Mouse (Mus musculus): ENCODE measurements at regions not wholly inside any gene's neighbourhood (a gene's known extent, or its start where the extent isn't known, plus 50 kb on each side); places are given as distances from the start of the nearest gene placed in this dataset.

- no peaks in the 10 kb centered on the region for H3K36me3 ChIP-seq (ENCODE audit: control insufficient read depth, insufficient read depth, low read length)
- no peaks in the 10 kb centered on the region for H3K9me3 ChIP-seq (ENCODE audit: control insufficient read depth, low read length)
- H3K27ac ChIP-seq (ENCODE audit: low read length), result no peak overlapping the region
- WGBS, result 88% methylated on average over 1 of the region's 1 CpGs
- no peak overlapping the region for H3K9ac ChIP-seq (ENCODE audit: low read length)
- no peak overlapping the region for H3K4me3 ChIP-seq (ENCODE audit: low read length)
- H3K27me3 ChIP-seq (ENCODE audit: control insufficient read depth, insufficient read depth, low read depth, low read length), result no peaks in the 10 kb centered on the region
- no peak for ATAC-seq (ENCODE audit: low read depth)
- no peak overlapping the region for H3K4me2 ChIP-seq (ENCODE audit: low read depth, low read length)
- no peaks in the 10 kb centered on the region for H3K4me1 ChIP-seq (replicated peaks; ENCODE audit: control insufficient read depth, insufficient read depth, low read length)
Measured at GRCm38 (mm10) chr4:34221915-34222314, 171.9 kb upstream of the Spaca1 start.

DNA sequence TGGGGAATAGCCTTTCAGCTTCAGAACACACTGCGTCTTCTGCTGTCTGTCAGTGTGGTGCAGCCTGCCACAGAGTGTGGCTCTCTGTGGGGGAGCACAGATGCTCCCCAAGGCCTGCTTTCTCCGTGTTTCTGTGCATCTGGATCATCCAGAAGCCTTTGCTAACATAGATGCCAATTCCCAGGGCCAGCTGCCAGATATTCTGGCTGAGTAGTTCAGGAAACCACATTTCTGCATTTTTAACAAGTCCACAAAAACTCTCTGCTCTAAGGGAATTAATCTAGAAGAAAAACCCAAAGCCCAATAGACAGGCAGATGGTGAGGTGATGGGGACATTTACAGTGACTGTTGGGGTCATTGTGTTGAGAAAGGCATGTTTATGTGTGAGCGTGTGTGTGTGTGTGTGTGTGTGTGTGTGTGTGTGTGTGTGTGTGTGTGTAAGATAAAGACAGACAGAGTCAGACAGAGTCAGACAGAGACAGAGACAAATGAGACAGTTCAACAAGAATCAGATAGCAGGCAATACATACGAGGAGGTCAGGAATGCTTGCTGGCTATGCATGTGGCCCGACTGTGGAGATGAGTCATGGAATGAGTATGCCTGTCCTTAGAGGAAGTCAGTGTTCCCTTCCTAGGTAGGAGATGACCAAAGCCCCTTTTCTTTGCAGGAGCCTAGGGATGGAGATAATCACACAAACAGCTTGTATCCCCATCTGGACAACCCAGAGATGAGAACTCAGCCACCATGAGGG lies 176.3 kb upstream of the Spaca1 start:
- no peaks in the 10 kb centered on the region for H3K9me3 ChIP-seq (ENCODE audit: control insufficient read depth, low read length)
- no peaks in the 10 kb centered on the region for H3K36me3 ChIP-seq (ENCODE audit: control insufficient read depth, insufficient read depth, low read length)
- WGBS, result 27% methylated on average over 5 of the region's 5 CpGs
- no peak overlapping the region for H3K27ac ChIP-seq (ENCODE audit: low read length)
- no peaks in the 10 kb centered on the region for H3K4me1 ChIP-seq (replicated peaks; ENCODE audit: control insufficient read depth, insufficient read depth, low read length)
- no peak overlapping the region for H3K4me3 ChIP-seq (ENCODE audit: low read length)
- ATAC-seq (ENCODE audit: low read depth), result no peak
- no peak overlapping the region for H3K4me2 ChIP-seq (ENCODE audit: low read depth, low read length)
- no peaks in the 10 kb centered on the region for H3K27me3 ChIP-seq (ENCODE audit: control insufficient read depth, insufficient read depth, low read depth, low read length)
- no peak overlapping the region for H3K9ac ChIP-seq (ENCODE audit: low read length)

- Histone ChIP-seq H3K9ac (ENCODE audit: low read length) (no peak overlapping the region), H3K4me3 (ENCODE audit: low read length) (no peak overlapping the region), H3K27me3 (ENCODE audit: control insufficient read depth, insufficient read depth, low read depth, low read length) (no peaks in the 10 kb centered on the region), H3K36me3 (ENCODE audit: control insufficient read depth, insufficient read depth, low read length) (no peaks in the 10 kb centered on the region), H3K4me1 (replicated peaks; ENCODE audit: control insufficient read depth, insufficient read depth, low read length) (no peaks in the 10 kb centered on the region), H3K9me3 (ENCODE audit: control insufficient read depth, low read length) (no peaks in the 10 kb centered on the region), H3K4me2 (ENCODE audit: low read depth, low read length) (no peak overlapping the region), H3K27ac (ENCODE audit: low read length) (no peak overlapping the region)
- 88% methylated on average over 5 of the region's 5 CpGs for WGBS
- no peak for ATAC-seq (ENCODE audit: low read depth)
Measured at GRCm38 (mm10) chr4:34226886-34227285, 176.9 kb upstream of the Spaca1 start.

- 63% methylated on average over 5 of the region's 5 CpGs for WGBS
- H3K27ac ChIP-seq (ENCODE audit: low read length), result no peak overlapping the region
- H3K9me3 ChIP-seq (ENCODE audit: control insufficient read depth, low read length), result no peaks in the 10 kb centered on the region
- H3K4me3 ChIP-seq (ENCODE audit: low read length), result no peak overlapping the region
- H3K36me3 ChIP-seq (ENCODE audit: control insufficient read depth, insufficient read depth, low read length), result no peaks in the 10 kb centered on the region
- H3K27me3 ChIP-seq (ENCODE audit: control insufficient read depth, insufficient read depth, low read depth, low read length), result no peaks in the 10 kb centered on the region
- no peaks in the 10 kb centered on the region for H3K4me1 ChIP-seq (replicated peaks; ENCODE audit: control insufficient read depth, insufficient read depth, low read length)
- ATAC-seq (ENCODE audit: low read depth), result no peak
- no peak overlapping the region for H3K4me2 ChIP-seq (ENCODE audit: low read depth, low read length)
- H3K9ac ChIP-seq (ENCODE audit: low read length), result no peak overlapping the region
Measured at GRCm38 (mm10) chr4:34227611-34228010, 177.6 kb upstream of the Spaca1 start.

DNA sequence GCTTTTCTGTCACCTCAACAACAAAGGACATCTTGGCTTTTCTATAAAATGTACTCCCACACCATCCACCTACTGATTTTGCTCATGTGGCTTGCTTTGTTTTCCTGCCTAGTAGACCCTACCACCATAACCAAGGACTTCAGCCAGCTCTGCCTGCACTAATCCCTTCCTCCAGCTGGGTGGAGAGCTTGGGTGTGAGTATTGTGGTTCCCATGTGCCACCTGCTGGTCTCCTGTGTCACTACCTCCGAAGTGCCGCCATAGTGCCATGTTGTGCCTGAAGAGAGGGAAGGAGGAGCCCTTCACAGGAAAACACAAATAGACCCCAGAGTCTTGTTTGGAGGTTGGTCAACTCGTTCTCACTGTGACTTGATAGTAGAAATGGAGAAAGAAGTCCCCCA lies 181.3 kb upstream of the Spaca1 start:
- no peaks in the 10 kb centered on the region for H3K4me1 ChIP-seq (replicated peaks; ENCODE audit: control insufficient read depth, insufficient read depth, low read length)
- no peaks in the 10 kb centered on the region for H3K27me3 ChIP-seq (ENCODE audit: control insufficient read depth, insufficient read depth, low read depth, low read length)
- WGBS, result 6% methylated on average over 3 of the region's 3 CpGs
- H3K4me2 ChIP-seq (ENCODE audit: low read depth, low read length), result no peak overlapping the region
- H3K9me3 ChIP-seq (ENCODE audit: control insufficient read depth, low read length), result no peaks in the 10 kb centered on the region
- no peak overlapping the region for H3K9ac ChIP-seq (ENCODE audit: low read length)
- peak; percentile 61; the same call in 1 of the 2 replicates for ATAC-seq (ENCODE audit: low read depth)
- H3K4me3 ChIP-seq (ENCODE audit: low read length), result no peak overlapping the region
- no peak overlapping the region for H3K27ac ChIP-seq (ENCODE audit: low read length)
- H3K36me3 ChIP-seq (ENCODE audit: control insufficient read depth, insufficient read depth, low read length), result no peaks in the 10 kb centered on the region

GRCm38 (mm10) chr4:34234204-34234603 lies 184.2 kb upstream of the Spaca1 start:
- H3K4me1 ChIP-seq (replicated peaks; ENCODE audit: control insufficient read depth, insufficient read depth, low read length), result no peaks in the 10 kb centered on the region
- H3K9me3 ChIP-seq (ENCODE audit: control insufficient read depth, low read length), result no peaks in the 10 kb centered on the region
- no peak overlapping the region for H3K9ac ChIP-seq (ENCODE audit: low read length)
- 50% methylated on average over 11 of the region's 11 CpGs for WGBS
- H3K27ac ChIP-seq (ENCODE audit: low read length), result no peak overlapping the region
- H3K4me3 ChIP-seq (ENCODE audit: low read length), result no peak overlapping the region
- no peak for ATAC-seq (ENCODE audit: low read depth)
- H3K27me3 ChIP-seq (ENCODE audit: control insufficient read depth, insufficient read depth, low read depth, low read length), result no peaks in the 10 kb centered on the region
- H3K4me2 ChIP-seq (ENCODE audit: low read depth, low read length), result no peak overlapping the region
- H3K36me3 ChIP-seq (ENCODE audit: control insufficient read depth, insufficient read depth, low read length), result no peaks in the 10 kb centered on the region

DNA sequence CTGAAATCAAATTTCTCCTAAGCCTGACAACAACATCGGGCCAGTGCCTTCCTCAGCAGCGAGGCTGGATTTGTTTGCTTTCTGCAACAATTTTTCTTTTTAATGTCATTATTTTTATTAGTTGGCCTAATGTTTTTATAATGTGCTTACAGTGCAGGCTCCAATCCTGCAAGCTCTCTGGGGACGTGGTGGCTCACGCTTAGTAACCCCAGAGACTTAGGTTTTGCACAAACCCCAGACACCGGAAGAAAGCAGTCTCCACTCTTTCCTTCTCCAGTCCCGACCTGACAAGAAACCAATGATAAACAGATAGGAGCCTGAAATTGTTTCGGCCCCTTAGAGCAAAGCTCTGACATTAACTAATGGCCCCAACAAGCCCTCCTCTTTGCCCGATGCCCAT lies 184.7 kb upstream of the Spaca1 start:
- H3K9ac ChIP-seq (ENCODE audit: low read length), result no peak overlapping the region
- H3K4me2 ChIP-seq (ENCODE audit: low read depth, low read length), result no peak overlapping the region
- H3K27ac ChIP-seq (ENCODE audit: low read length), result no peak overlapping the region
- no peaks in the 10 kb centered on the region for H3K4me1 ChIP-seq (replicated peaks; ENCODE audit: control insufficient read depth, insufficient read depth, low read length)
- ATAC-seq (ENCODE audit: low read depth), result no peak
- no peaks in the 10 kb centered on the region for H3K36me3 ChIP-seq (ENCODE audit: control insufficient read depth, insufficient read depth, low read length)
- WGBS, result 52% methylated on average over 8 of the region's 8 CpGs
- no peak overlapping the region for H3K4me3 ChIP-seq (ENCODE audit: low read length)
- no peaks in the 10 kb centered on the region for H3K9me3 ChIP-seq (ENCODE audit: control insufficient read depth, low read length)
- no peaks in the 10 kb centered on the region for H3K27me3 ChIP-seq (ENCODE audit: control insufficient read depth, insufficient read depth, low read depth, low read length)

GRCm38 (mm10) chr4:34237791-34238190 lies 187.8 kb upstream of the Spaca1 start:
- Histone ChIP-seq H3K4me2 (ENCODE audit: low read depth, low read length) (no peak overlapping the region), H3K27me3 (ENCODE audit: control insufficient read depth, insufficient read depth, low read depth, low read length) (no peaks in the 10 kb centered on the region), H3K36me3 (ENCODE audit: control insufficient read depth, insufficient read depth, low read length) (no peaks in the 10 kb centered on the region), H3K9ac (ENCODE audit: low read length) (no peak overlapping the region), H3K9me3 (ENCODE audit: control insufficient read depth, low read length) (no peaks in the 10 kb centered on the region), H3K4me3 (ENCODE audit: low read length) (no peak overlapping the region), H3K4me1 (replicated peaks; ENCODE audit: control insufficient read depth, insufficient read depth, low read length) (no peaks in the 10 kb centered on the region), H3K27ac (ENCODE audit: low read length) (no peak overlapping the region)
- ATAC-seq (ENCODE audit: low read depth), result no peak
- WGBS, result 79% methylated on average over 3 of the region's 3 CpGs

DNA sequence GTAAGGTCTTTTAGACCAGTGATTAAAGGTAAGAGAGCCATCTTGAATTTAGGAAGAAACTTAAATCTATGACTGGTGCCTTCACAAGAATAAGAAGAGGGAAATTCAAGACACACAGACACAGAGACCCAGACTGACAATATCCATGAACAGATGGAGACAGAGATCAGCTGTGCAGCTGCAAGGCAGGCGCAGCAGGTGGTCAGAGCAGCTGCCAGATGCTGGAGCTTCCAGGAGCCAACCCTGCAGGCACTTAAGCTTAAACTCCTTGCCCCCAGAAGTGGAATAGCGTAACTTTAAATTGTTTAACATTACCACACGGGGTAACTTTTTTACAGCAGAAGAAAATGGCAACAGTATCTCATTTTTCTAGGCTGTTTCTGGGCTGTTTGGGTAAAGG lies 189.6 kb upstream of the Spaca1 start:
- no peak for ATAC-seq (ENCODE audit: low read depth)
- no peaks in the 10 kb centered on the region for H3K4me1 ChIP-seq (replicated peaks; ENCODE audit: control insufficient read depth, insufficient read depth, low read length)
- no peaks in the 10 kb centered on the region for H3K36me3 ChIP-seq (ENCODE audit: control insufficient read depth, insufficient read depth, low read length)
- H3K4me2 ChIP-seq (ENCODE audit: low read depth, low read length), result no peak overlapping the region
- H3K9ac ChIP-seq (ENCODE audit: low read length), result no peak overlapping the region
- no peak overlapping the region for H3K27ac ChIP-seq (ENCODE audit: low read length)
- no peaks in the 10 kb centered on the region for H3K27me3 ChIP-seq (ENCODE audit: control insufficient read depth, insufficient read depth, low read depth, low read length)
- no peaks in the 10 kb centered on the region for H3K9me3 ChIP-seq (ENCODE audit: control insufficient read depth, low read length)
- 33% methylated on average over 3 of the region's 3 CpGs for WGBS
- no peak overlapping the region for H3K4me3 ChIP-seq (ENCODE audit: low read length)
